Mouse (Mus musculus): ENCODE measurements at regions not wholly inside any gene's neighbourhood (a gene's known extent, or its start where the extent isn't known, plus 50 kb on each side); places are given as distances from the start of the nearest gene placed in this dataset.
A peak's percentile ranks its signal among the peaks of the same experiment; 100 is the strongest.
"Not testable (repeated sequence)": the region's sequence is repeated elsewhere in the genome, so short reads cannot be mapped to it uniquely, and the experiment has no call there.

- DNase-seq (ENCODE audit: low spot score) = no peak
Observed at GRCm38 (mm10) chr9:33011241-33011640, 375.2 kb downstream of the Ets1 start.

- no peak for DNase-seq (ENCODE audit: low spot score)
Observed at GRCm38 (mm10) chr9:33035401-33035800, 399.4 kb downstream of the Ets1 start.

- no peak for DNase-seq (ENCODE audit: low spot score)
Observed at GRCm38 (mm10) chr9:33039221-33039790, 403.3 kb downstream of the Ets1 start.

- no peak for DNase-seq (ENCODE audit: low spot score)
Observed at GRCm38 (mm10) chr9:33050789-33051188, 414.8 kb downstream of the Ets1 start.

GRCm38 (mm10) chr9:33060636-33061264, 424.7 kb downstream of the Ets1 start:
- DNase-seq (ENCODE audit: low spot score) = no peak

- no peak for DNase-seq (ENCODE audit: low spot score)
Observed at GRCm38 (mm10) chr9:33062476-33062875, 426.5 kb downstream of the Ets1 start.

- DNase-seq (ENCODE audit: low spot score) = no peak
Observed at GRCm38 (mm10) chr9:33065331-33065730, 429.3 kb downstream of the Ets1 start.

GRCm38 (mm10) chr9:33067521-33067920, 431.5 kb downstream of the Ets1 start:
- no peak for DNase-seq (ENCODE audit: low spot score)

- DNase-seq (ENCODE audit: low spot score) = no peak
Observed at GRCm38 (mm10) chr9:33070116-33070515, 434.1 kb downstream of the Ets1 start.

- no peak for DNase-seq (ENCODE audit: low spot score)
Observed at GRCm38 (mm10) chr9:33080271-33080670, 444.2 kb downstream of the Ets1 start.

- no peak for DNase-seq (ENCODE audit: low spot score)
Observed at GRCm38 (mm10) chr9:33080774-33081173, 444.8 kb downstream of the Ets1 start.

- DNase-seq (ENCODE audit: low spot score) = no peak
Observed at GRCm38 (mm10) chr9:33089977-33090376, 454.0 kb downstream of the Ets1 start.

GRCm38 (mm10) chr9:33091664-33092063, 455.6 kb downstream of the Ets1 start:
- DNase-seq (ENCODE audit: low spot score) = no peak

- DNase-seq (ENCODE audit: low spot score) = peak; percentile 85
Observed at GRCm38 (mm10) chr9:33095654-33096053, 459.6 kb downstream of the Ets1 start.

- no peak for DNase-seq (ENCODE audit: low spot score)
Observed at GRCm38 (mm10) chr9:33101206-33101605, 465.2 kb downstream of the Ets1 start.

- DNase-seq (ENCODE audit: low spot score) = no peak
Observed at GRCm38 (mm10) chr9:33104623-33105074, 468.6 kb downstream of the Ets1 start.

GRCm38 (mm10) chr9:33123841-33124240, 487.8 kb downstream of the Ets1 start:
- no peak for DNase-seq (ENCODE audit: low spot score)

- no peak for DNase-seq (ENCODE audit: low spot score)
Observed at GRCm38 (mm10) chr9:33152186-33152585, 516.2 kb downstream of the Ets1 start.

GRCm38 (mm10) chr9:33168159-33168558, 532.1 kb downstream of the Ets1 start:
- DNase-seq (ENCODE audit: low spot score) = no peak

- not testable (repeated sequence) for DNase-seq (ENCODE audit: low spot score)
Observed at GRCm38 (mm10) chr9:33169093-33169492, 533.1 kb downstream of the Ets1 start.

- DNase-seq (ENCODE audit: low spot score) = no peak
Observed at GRCm38 (mm10) chr9:33180066-33180465, 544.0 kb downstream of the Ets1 start.

- DNase-seq (ENCODE audit: low spot score) = no peak
Observed at GRCm38 (mm10) chr9:33187187-33187586, 551.2 kb downstream of the Ets1 start.

- DNase-seq (ENCODE audit: low spot score) = peak; percentile 8
Observed at GRCm38 (mm10) chr9:33209083-33209482, 573.1 kb downstream of the Ets1 start.

- peak; percentile 7 for DNase-seq (ENCODE audit: low spot score)
Observed at GRCm38 (mm10) chr9:33214523-33214922, 578.5 kb downstream of the Ets1 start.

Measured in layer of hippocampus, adult 9-10 months (tissue).